Mouse (Mus musculus): ENCODE data around the gene Syne1.

DNA sequence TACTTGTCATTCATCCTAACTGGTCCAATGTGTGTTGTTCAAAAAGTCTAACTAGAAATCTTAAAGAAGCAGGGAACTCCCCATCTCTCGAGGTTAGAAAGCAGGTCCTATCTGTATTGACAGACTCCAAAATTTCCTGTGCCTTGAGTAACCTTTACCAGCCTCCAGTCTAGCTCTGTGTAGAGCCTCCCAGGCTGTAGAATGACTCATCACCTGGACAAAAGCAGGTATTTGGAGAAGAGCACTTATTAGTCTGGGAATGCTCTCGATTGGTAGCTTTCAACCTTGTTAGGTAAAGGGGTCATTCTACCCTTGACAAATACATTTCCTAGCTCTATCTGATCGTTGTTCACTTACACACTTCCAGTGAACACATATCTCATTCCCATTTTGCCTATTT, 39.9 kb downstream of the Syne1 start:
- no peak for TF ChIP-seq CTCF (IDR thresholded peaks at IDR 0.05; ENCODE audit: low read depth, low read length)
- no peak for TF ChIP-seq POLR2AphosphoS5 (IDR thresholded peaks at IDR 0.05; ENCODE audit: insufficient replicate concordance, low read depth, low read length)

Data from G1E (cell line).